Mouse (Mus musculus): ENCODE data around the gene Rps5. TPM values are rescaled to one million over a fixed set of nuclear protein-coding genes. Genes with fewer than 3 reads are reported as not detected.
"Not testable (repeated sequence)": the region's sequence is repeated elsewhere in the genome, so short reads cannot be mapped to it uniquely, and the experiment has no call there.

The Rps5 gene
- polyA plus RNA-seq, 2 experiments: 863 to 1,715 TPM

DNA sequence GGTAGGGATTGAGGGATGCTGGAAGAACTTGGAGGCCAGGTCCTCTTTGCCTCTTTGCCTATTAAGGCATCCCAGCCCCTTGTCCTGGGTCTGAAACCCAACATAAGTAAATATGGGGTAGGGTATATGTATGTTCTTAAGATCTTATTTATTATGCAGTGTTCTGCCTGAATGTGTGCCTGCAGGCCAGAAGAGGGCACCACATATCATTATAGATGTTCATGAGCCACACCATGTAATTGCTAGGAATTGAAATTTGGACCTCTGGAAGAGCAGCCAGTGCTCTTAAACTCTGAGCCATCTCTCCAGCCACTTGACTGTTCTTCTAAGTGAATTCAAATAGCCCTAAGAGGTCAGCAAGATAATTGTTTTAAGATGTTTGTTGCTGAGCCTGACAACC is 8.5 kb upstream of the Rps5 start:
- no peaks in the 10 kb centered on the region for H3K27me3 ChIP-seq (ENCODE audit: control insufficient read depth, insufficient read depth, low read length)
- no peak overlapping the region for H3K4me3 ChIP-seq (ENCODE audit: insufficient read depth in 1 of 2, low read depth in 2 of 2, low read length in 2 of 2)
- no peaks in the 10 kb centered on the region for H3K9me3 ChIP-seq (ENCODE audit: control insufficient read depth, low read length)
- no peak overlapping the region for H3K4me2 ChIP-seq (ENCODE audit: low read depth)
- H3K9ac ChIP-seq (replicated peaks): no peak overlapping the region
- no peak for ATAC-seq (ENCODE audit: insufficient read depth)
- H3K36me3 ChIP-seq (replicated peaks; ENCODE audit: control insufficient read depth, insufficient read depth, low read depth): no peaks in the 10 kb centered on the region
- DNase-seq (ENCODE audit: low read depth in 3 of 3, low spot score in 3 of 3): no peak
- H3K4me1 ChIP-seq (replicated peaks; ENCODE audit: control insufficient read depth in 2 of 2, insufficient read depth in 2 of 2, low read length in 1 of 2): peaks cover 5 to 9% of the 10 kb centered on the region in 2 experiments; a peak in 3 of 4 replicates
- TF ChIP-seq CTCF (IDR thresholded peaks at IDR 0.05; ENCODE audit: low read depth) (peak; percentile 48; the same call in 1 of the 2 replicates), EP300 (IDR thresholded peaks at IDR 0.05; ENCODE audit: low read depth) (no peak)
- H3K27ac ChIP-seq: no peak overlapping the region

DNA sequence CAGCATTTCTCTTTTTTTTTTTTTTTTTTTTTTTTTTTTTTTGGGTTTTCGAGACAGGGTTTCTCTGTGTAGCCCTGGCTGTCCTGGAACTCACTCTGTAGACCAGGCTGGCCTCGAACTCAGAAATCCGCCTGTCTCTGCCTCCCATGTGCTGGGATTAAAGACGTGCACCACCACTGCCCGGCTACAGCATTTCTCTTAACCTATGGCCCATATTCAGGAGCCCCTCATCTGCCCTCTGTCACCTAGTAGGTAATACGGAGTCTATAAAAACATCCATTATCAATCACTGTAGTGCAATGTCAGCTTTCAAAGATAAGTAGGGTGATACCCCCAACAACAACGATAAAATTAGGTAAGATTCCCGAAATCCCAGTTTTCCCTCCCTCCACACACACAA is 1.6 kb upstream of the Rps5 start:
- not testable (repeated sequence) for ATAC-seq (ENCODE audit: insufficient read depth); H3K9me3 ChIP-seq (ENCODE audit: control insufficient read depth, low read length); H3K4me3 ChIP-seq (ENCODE audit: insufficient read depth in 1 of 2, low read depth in 2 of 2, low read length in 2 of 2); H3K9ac ChIP-seq (replicated peaks); H3K27me3 ChIP-seq (ENCODE audit: control insufficient read depth, insufficient read depth, low read length); DNase-seq (ENCODE audit: low read depth in 3 of 3, low spot score in 3 of 3); H3K27ac ChIP-seq
- Histone ChIP-seq H3K36me3 (replicated peaks; ENCODE audit: control insufficient read depth, insufficient read depth, low read depth) (peaks cover 22% of the 10 kb centered on the region), H3K4me1 (replicated peaks; ENCODE audit: control insufficient read depth in 2 of 2, insufficient read depth in 2 of 2, low read length in 1 of 2) (peaks cover 12 to 14% of the 10 kb centered on the region in 2 experiments), H3K4me2 (ENCODE audit: low read depth) (peak overlapping the region; percentile 81)
- WGBS (ENCODE audit: insufficient replicate concordance): 62% methylated on average over 7 of the region's 8 CpGs

DNA sequence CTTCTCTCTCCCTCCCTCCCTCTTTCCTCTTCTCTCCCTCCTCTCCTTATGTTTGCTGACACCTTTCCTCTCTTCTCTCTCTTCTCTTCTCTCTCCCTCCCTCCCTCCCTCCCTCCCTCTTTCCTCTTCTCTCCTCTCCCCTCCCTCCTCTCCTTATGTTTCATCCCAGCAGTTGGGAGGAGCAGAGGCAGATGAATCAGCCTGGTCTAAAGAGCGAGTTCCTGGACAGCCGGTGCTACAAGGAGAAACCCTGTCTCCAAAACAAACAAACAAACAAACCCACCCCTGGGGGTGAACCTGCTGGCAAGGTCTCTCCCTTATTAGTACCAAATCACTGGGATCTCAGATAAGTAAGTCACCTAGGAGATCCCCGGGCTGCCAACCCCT is 779 bp upstream of the Rps5 start:
- WGBS (ENCODE audit: insufficient replicate concordance): 0% methylated on average over 3 of the region's 3 CpGs
- H3K36me3 ChIP-seq (replicated peaks; ENCODE audit: control insufficient read depth, insufficient read depth, low read depth): peaks cover 30% of the 10 kb centered on the region
- peak overlapping the region; percentile 78 for H3K27ac ChIP-seq
- H3K4me2 ChIP-seq (ENCODE audit: low read depth): peak overlapping the region; percentile 81
- peak overlapping the region; percentile 84 for H3K9ac ChIP-seq (replicated peaks)
- no peak for TF ChIP-seq CTCF (IDR thresholded peaks at IDR 0.05; ENCODE audit: low read depth)
- TF ChIP-seq EP300 (IDR thresholded peaks at IDR 0.05; ENCODE audit: low read depth): no peak
- no peaks in the 10 kb centered on the region for H3K27me3 ChIP-seq (ENCODE audit: control insufficient read depth, insufficient read depth, low read length)
- no peak for ATAC-seq (ENCODE audit: insufficient read depth)
- no peaks in the 10 kb centered on the region for H3K9me3 ChIP-seq (ENCODE audit: control insufficient read depth, low read length)
- DNase-seq (ENCODE audit: low read depth in 3 of 3, low spot score in 3 of 3): peak in 1 of 3 experiments; percentile 41
- peak overlapping the region; percentile 92 to 95 for H3K4me3 ChIP-seq (ENCODE audit: insufficient read depth in 1 of 2, low read depth in 2 of 2, low read length in 2 of 2)
- peaks cover 12 to 14% of the 10 kb centered on the region in 2 experiments for H3K4me1 ChIP-seq (replicated peaks; ENCODE audit: control insufficient read depth in 2 of 2, insufficient read depth in 2 of 2, low read length in 1 of 2)

DNA sequence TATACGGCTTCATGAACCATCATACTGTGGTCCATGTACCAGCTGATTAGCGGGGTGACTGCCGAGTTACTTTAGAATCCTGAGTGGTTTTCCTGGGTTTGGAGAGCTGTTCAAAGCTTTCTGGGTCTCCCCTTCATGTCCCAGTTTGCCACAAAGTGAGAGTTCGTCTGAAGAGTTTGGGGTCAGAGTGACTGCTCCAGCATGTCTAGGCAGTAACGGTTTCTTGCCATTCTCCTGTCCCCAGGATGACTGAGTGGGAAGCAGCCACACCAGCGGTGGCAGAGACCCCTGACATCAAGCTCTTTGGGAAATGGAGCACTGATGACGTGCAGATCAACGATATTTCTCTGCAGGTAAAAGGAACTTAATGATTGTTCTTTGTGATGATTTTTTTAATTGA is 639 bp downstream of the Rps5 start:
- Histone ChIP-seq H3K27ac (peak overlapping the region; percentile 32), H3K9ac (replicated peaks) (peak overlapping the region; percentile 88), H3K4me2 (ENCODE audit: low read depth) (peak overlapping the region; percentile 85), H3K4me3 (ENCODE audit: insufficient read depth in 1 of 2, low read depth in 2 of 2, low read length in 2 of 2) (peak overlapping the region; percentile 92 to 98), H3K36me3 (replicated peaks; ENCODE audit: control insufficient read depth, insufficient read depth, low read depth) (peaks cover 40% of the 10 kb centered on the region), H3K9me3 (ENCODE audit: control insufficient read depth, low read length) (no peaks in the 10 kb centered on the region), H3K4me1 (replicated peaks; ENCODE audit: control insufficient read depth in 2 of 2, insufficient read depth in 2 of 2, low read length in 1 of 2) (peaks cover 12 to 14% of the 10 kb centered on the region in 2 experiments), H3K27me3 (ENCODE audit: control insufficient read depth, insufficient read depth, low read length) (no peaks in the 10 kb centered on the region)
- no peak for DNase-seq (ENCODE audit: low read depth in 3 of 3, low spot score in 3 of 3)
- WGBS (ENCODE audit: insufficient replicate concordance): under 1% methylated on average over 8 of the region's 8 CpGs
- ATAC-seq (ENCODE audit: insufficient read depth): no peak
- TF ChIP-seq EP300 (IDR thresholded peaks at IDR 0.05; ENCODE audit: low read depth): no peak
- no peak for TF ChIP-seq CTCF (IDR thresholded peaks at IDR 0.05; ENCODE audit: low read depth)

DNA sequence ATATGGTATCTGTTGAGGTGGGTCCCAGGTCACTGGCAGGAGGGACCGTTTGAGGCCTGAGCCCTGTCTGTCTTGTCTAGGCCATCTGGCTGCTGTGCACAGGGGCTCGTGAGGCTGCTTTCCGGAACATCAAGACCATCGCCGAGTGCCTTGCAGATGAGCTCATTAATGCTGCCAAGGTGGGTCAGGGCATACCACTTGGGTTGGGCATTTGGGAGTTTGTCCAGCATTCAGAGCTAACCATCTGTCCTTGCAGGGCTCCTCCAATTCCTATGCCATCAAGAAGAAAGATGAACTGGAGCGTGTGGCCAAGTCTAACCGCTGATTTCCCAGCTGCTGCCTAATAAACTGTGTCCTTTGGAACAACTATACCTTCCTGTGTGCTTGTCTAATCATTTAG is 4.2 kb downstream of the Rps5 start:
- TF ChIP-seq CTCF (IDR thresholded peaks at IDR 0.05; ENCODE audit: low read depth): no peak
- TF ChIP-seq EP300 (IDR thresholded peaks at IDR 0.05; ENCODE audit: low read depth): no peak
- no peak overlapping the region for H3K4me2 ChIP-seq (ENCODE audit: low read depth)
- no peak overlapping the region for H3K4me3 ChIP-seq (ENCODE audit: insufficient read depth in 1 of 2, low read depth in 2 of 2, low read length in 2 of 2)

More for the DNA sequence above, 4.2 kb downstream of the Rps5 start:
- Histone ChIP-seq H3K4me1 (replicated peaks; ENCODE audit: control insufficient read depth in 2 of 2, insufficient read depth in 2 of 2, low read length in 1 of 2) (peaks cover 10 to 12% of the 10 kb centered on the region in 2 experiments), H3K9me3 (ENCODE audit: control insufficient read depth, low read length) (no peaks in the 10 kb centered on the region), H3K27me3 (ENCODE audit: control insufficient read depth, insufficient read depth, low read length) (peaks cover 8% of the 10 kb centered on the region; the same call in 1 of the 2 replicates), H3K27ac (no peak overlapping the region), H3K36me3 (replicated peaks; ENCODE audit: control insufficient read depth, insufficient read depth, low read depth) (peaks cover 40% of the 10 kb centered on the region), H3K9ac (replicated peaks) (no peak overlapping the region)
- DNase-seq (ENCODE audit: low read depth in 3 of 3, low spot score in 3 of 3) (no peak), ATAC-seq (ENCODE audit: insufficient read depth) (no peak)
- WGBS (ENCODE audit: insufficient replicate concordance): 73% methylated on average over 7 of the region's 7 CpGs

All from liver, embryonic 14.5 days (tissue).